Mouse (Mus musculus): ENCODE measurements at regions not wholly inside any gene's neighbourhood (a gene's known extent, or its start where the extent isn't known, plus 50 kb on each side); places are given as distances from the start of the nearest gene placed in this dataset.
"Not testable (repeated sequence)": the region's sequence is repeated elsewhere in the genome, so short reads cannot be mapped to it uniquely, and the experiment has no call there.

GRCm38 (mm10) chr2:107117564-107117963, 58.1 kb upstream of the Fshb start:
- in situ Hi-C loops (cut with MboI, MseI), result no loop called here

DNA sequence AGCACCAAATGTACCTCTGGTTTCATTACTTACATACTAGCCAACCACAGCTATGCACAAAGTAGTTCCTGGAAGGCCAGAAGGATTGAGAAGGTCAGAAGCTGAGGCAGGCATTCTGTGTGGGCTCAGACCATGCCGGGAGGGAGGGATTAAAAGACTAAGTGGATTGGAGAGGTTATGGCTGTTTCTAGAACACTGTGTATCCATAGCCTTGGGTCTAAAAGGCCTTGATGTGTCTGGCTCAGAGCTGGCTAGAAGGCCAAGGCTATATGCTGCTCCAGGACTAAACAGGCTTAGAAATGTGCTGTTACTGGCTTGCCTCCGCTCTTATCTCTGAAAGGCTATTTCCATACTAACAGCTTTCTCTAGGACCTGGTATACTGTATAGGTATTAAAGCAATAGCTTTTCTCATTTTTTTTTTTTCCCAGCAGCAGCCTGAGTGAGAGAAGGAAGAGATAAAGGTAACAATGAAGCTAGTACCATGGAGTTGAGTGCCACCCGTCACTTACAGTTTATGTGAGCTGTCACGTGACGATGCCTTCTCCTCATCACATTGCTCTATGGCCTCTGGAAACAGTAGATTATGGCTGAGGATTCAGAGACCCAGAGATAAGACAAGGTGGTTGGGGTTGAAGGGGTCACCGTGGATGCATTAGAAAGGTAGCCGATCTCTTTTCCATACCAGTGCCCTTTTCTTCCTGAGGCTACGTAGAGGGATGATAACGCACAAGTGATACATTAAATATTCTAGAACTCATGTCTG, 59.4 kb upstream of the Fshb start:
- in situ Hi-C loops (cut with MboI, MseI), result no loop called here

DNA sequence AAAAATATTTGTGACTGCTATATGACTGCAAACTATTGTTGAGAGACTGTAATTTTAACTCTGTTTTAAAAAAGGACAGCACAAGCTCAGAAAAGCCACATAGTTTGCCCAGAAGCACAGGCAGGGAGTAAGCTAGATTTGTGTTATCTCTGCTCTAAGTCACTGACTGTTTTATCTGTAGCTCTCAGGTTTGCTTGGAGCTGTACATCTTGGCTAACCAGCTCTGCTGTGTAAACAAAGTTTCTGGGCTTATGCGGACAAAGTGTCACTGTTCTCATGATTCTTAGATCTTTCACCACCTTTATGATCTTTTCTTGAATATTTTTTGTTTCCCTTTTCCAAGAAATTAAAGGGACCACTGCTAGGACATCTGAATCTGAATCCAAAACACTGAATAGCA, 60.2 kb upstream of the Fshb start:
- in situ Hi-C loops (cut with MboI, MseI), result no loop called here

- in situ Hi-C loops (cut with MboI, MseI), result no loop called here
Measured at GRCm38 (mm10) chr2:107133186-107133585, 73.7 kb upstream of the Fshb start.

GRCm38 (mm10) chr2:107149317-107149716, 89.9 kb upstream of the Fshb start:
- in situ Hi-C loops (cut with MboI, MseI), result no loop called here

GRCm38 (mm10) chr2:107149851-107150250, 90.4 kb upstream of the Fshb start:
- in situ Hi-C loops (cut with MboI, MseI), result no loop called here

DNA sequence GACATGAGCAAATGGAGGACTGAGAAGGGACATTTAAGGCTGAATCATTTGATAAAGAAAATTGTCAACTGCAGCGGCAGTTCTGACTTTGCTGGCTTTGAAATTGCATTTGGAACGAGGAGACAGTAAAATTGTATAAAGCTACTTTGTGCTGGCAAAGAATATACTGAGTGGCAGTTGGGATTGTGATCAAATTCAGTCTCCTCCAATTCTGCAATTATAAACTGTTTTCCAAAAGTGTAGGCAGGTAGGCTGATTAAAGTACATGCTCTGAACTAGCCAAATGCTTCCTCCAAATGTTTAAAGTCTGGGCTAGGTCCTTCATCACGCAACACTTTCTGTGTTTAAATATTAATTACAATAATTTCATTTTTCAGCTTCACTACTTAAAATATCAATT, 90.9 kb upstream of the Fshb start:
- in situ Hi-C loops (cut with MboI, MseI), result no loop called here

GRCm38 (mm10) chr2:107151878-107152277, 92.4 kb upstream of the Fshb start:
- in situ Hi-C loops (cut with MboI, MseI), result no loop called here

- in situ Hi-C loops (cut with MboI, MseI), result not testable (repeated sequence)
Measured at GRCm38 (mm10) chr2:107158836-107159402, 99.5 kb upstream of the Fshb start.

GRCm38 (mm10) chr2:107175721-107176120, 114.7 kb upstream of the Kcna4 start:
- in situ Hi-C loops (cut with MboI, MseI), result loop anchor here (5.0 kb wide), 1 partner anchor 48 kb away; no protein-coding TSS in a partner anchor

DNA sequence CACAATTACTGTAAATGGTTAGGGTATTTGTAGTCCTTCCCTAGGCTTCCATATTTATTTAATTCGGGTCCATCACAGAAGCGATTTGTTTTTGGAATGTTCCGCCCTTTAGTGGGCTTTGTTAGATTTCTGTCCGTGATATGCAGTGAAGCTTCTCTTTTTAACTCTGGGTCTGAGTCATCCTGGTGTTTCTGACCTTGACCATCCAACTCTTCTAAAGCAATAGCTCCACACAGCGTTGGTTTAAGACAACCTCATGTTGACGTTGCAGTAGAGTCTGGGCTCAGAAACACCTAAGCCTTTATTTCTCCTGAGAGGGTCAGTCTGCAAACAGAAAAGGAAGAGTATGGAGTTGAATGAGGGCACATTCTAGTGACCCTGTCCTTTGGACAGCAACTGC, 107.4 kb upstream of the Kcna4 start:
- in situ Hi-C loops (cut with MboI, MseI), result no loop called here

DNA sequence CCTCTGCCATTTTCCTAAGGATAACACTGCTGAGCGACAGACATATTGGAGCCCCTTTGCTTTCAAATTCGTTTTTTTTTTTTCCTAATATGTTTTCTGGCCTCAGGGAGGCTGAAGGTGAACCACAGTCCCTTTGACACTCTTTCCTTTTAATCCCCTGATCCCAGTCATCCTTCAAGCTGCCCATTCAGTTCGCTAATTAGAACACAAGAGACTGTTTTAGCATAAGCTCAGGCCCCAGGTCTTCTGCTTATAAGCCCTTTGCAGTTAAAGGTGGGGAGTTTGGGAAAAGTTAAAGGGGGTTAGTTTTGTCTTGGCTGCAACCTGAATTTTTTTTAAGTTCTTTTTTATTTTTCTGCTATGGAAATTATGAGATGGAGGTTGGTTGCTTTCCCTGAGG, 105.6 kb upstream of the Kcna4 start:
- in situ Hi-C loops (cut with MboI, MseI), result no loop called here

DNA sequence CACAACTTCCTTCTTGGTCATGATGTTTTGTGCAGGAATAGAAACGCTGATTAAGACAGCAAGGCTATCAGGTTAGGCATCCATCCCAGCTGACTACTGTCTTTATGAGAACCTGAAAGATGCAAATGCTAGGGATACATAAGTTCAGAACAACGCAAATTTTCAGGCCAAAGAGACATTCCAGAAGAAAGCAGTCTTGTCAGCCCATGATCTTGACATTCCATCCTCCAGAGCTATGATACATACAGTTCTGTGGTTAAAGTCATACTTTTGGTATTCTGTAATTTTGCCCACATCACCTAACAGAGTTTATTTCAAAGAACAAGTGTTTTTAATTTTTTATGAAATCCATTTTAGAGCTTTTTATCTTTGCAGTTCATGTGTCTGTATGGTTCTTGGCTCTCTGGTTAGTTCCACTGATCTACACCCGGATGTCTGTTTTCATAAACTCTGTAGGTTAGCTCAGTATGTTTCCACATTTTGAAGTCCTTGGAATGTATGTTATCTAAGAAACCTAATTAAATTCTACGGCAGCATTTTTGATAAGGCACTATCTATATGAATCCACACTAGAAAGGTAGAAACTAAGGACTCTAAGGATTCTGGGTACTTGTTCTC, 88.5 kb upstream of the Kcna4 start:
- in situ Hi-C loops (cut with MboI, MseI), result no loop called here

DNA sequence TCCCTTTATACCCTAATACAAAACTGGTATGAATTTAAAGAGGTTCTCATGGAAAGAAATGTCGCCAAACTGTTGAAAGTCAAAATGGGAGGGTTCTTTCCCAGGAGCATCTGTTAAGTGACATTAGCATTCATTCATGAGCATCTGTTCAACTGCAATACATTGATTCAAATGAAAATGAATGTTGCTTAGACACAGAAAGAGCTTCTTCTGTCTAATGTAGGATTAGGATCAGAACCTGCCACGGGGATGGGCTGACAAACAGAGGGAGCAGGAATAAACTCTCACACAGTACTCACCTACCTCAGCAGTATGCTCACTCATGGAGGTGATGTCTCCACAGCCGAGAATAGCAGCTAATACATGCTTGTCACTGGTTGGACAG, 88.0 kb upstream of the Kcna4 start:
- in situ Hi-C loops (cut with MboI, MseI), result no loop called here

DNA sequence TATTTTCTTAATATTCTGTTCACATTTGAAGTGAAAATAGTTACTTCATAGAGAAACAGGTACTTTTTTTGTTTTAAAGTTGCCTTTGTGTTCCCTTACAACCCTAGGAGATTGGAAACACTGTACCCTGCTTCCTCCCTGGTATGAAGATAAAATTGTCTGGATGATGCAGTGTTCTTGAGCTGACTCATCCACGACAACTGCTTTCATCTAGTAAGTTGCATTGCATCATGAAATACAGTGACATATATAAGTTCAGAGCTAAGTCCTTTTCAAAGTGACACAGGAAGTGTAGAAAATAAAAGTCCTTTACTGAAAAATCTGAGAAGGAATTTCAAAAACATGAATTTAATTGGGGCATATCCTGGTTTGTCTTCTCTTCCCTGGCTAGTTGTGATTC, 68.9 kb upstream of the Kcna4 start:
- in situ Hi-C loops (cut with MboI, MseI), result no loop called here

GRCm38 (mm10) chr2:107224679-107225078, 65.8 kb upstream of the Kcna4 start:
- in situ Hi-C loops (cut with MboI, MseI), result no loop called here

- in situ Hi-C loops (cut with MboI, MseI), result no loop called here
Measured at GRCm38 (mm10) chr2:107227486-107227885, 63.0 kb upstream of the Kcna4 start.

DNA sequence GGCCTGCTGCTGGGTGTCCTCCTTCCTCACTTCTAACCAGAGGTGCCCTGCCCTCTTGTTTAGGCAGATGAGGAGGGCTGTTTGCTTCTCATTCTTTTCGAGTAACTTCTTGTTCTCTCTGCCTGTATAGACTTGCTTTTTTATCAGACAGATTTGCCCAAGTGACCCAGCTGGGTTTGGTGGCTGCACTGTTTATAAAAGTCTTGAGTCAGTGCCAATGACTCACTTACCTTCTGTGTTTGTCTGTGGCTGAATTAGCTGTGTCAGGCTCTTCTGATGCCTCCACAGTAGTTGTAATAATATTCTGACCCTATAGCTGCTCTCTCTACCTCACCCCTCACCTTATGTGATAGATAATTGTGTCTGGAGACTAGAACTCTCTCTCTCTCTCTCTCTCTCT, 62.2 kb upstream of the Kcna4 start:
- in situ Hi-C loops (cut with MboI, MseI), result no loop called here

DNA sequence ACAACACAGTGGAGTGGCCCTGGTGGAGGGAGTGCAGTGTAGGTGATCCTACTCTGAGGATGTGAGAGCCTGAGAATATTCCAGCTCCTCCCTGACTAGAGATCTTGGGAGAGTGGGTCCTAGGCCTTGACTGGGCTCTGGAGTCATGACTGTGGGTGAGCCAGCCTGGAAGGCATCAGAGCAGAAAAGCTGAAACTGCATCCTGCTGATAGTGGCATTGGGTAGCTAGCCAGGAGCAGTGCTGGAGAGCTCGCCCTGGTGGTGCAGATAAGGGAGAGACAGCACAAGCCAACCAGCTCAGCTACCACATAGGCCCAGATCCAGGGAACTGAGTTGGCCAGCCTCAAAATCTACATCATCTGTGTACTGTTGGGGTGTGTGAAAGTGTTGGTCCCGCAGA, 58.8 kb upstream of the Kcna4 start:
- in situ Hi-C loops (cut with MboI, MseI), result no loop called here

- in situ Hi-C loops (cut with MboI, MseI), result no loop called here
Measured at GRCm38 (mm10) chr2:107232885-107233284, 57.6 kb upstream of the Kcna4 start.
